Mouse (Mus musculus) retina, postnatal 1 day (tissue): ENCODE measurements around the gene Fntb.

Source experiments
- DNase-seq: peaks from one replicate; pipeline ENCODE4 v3.0.0-alpha.2; 2012

The Fntb gene

DNA sequence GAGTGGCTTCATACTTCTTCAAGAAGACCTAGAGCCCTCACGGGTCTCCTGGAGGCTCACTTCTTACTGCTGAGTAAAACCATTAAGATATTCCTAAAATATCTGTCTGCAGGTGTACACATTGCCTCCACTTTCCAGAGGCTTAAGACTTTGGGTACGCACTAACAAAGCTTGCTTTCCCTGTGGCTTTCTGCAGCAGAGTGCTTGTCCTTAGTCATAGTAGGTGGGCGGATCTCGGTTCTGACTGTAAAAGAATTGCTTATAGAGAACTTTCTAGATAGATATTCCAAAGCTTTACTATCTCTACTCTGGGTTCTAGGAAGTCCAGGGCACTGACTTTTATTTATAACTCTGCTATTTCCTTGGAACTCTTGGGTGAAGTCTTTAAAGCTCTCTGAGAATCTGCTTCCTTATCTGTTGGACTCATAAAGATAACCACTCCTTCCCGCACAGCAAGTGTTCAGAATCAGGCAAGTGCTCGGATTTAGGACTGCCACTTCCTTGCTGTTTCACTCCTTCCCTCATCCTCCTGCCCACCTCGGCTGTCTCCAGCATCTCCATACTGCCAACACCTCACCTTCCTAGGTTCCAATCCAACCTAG, 31.6 kb downstream of the Fntb start:
- no peak for DNase-seq

DNA sequence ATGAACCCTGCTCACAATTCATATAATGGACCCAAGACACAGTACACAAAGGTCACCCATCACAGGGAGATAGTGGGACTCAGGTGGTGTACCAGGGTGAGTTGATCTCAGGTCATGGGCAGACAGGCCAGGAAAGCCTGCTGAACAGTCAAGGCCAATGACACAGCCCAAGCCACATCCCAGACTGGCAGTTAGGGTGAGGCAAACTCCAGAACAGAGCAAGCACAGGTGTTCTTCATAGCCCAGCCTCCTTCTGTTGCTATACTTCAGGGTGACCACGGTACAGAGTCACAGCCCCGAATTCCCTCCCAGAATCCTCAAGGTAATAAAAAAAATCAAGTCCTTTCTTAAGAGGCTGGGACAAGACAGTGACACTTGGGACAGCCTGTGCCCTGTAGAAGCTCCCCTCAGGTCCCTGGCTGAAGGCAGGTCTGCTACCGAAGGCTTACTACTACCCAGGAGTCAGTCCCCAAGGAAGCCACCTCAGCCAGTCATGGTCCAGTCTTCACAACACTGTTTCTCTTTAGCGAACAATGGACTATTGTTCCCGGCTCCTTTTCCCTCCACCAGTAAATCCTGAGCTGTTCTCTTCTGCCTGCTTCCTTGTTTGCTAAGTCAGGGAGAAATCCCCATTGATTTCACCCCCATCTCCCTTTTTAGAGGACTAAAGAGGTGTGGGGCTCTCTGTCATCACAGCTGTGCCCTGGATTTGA, 32.8 kb downstream of the Fntb start:
- peak; percentile 32 for DNase-seq

DNA sequence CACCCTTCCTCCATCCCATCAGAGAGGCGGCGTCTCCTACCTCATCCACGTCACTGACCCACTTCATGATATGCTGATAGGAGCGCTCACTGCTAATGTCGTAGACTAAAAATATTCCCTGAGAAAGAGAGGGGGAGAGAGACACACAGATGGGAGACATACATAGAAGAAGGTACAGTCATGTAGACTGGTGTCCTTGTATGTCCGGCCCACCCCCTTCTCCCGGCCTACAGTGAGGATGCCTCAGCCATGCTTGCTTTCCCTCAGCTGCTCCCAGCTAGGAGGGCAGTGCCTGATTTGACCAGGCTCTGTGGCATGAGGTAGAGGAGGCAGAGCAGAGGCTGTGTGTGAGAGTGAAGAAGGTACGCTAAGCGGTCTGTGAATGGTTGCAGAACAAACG, 37.6 kb downstream of the Fntb start:
- DNase-seq, result no peak

DNA sequence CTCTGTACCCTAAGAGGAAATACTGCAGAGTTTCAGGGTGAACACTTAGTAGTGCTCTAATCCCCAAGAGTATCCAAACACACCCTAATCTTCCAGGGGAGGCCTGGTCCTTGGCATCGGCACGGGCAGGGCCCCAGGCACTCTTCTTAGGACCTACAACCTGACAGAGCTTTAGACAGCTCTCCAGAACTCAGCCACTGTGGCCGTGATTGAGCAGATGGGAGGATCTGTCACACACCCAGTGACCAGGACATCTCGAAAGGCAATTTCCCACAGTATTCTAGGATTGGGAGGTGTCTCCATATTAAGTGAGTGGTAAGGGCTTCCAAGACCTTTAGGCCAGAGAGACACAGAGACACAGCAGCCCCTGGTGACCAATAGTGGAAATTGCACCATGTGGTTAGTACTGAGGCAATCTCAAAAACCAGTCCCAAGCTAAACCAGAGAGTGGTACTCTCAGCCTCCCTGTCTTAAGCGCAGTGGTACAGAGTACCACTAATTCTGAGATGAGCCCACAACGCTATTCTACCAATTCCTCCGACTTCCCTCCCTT, 38.4 kb downstream of the Fntb start:
- DNase-seq, result peak; percentile 69

DNA sequence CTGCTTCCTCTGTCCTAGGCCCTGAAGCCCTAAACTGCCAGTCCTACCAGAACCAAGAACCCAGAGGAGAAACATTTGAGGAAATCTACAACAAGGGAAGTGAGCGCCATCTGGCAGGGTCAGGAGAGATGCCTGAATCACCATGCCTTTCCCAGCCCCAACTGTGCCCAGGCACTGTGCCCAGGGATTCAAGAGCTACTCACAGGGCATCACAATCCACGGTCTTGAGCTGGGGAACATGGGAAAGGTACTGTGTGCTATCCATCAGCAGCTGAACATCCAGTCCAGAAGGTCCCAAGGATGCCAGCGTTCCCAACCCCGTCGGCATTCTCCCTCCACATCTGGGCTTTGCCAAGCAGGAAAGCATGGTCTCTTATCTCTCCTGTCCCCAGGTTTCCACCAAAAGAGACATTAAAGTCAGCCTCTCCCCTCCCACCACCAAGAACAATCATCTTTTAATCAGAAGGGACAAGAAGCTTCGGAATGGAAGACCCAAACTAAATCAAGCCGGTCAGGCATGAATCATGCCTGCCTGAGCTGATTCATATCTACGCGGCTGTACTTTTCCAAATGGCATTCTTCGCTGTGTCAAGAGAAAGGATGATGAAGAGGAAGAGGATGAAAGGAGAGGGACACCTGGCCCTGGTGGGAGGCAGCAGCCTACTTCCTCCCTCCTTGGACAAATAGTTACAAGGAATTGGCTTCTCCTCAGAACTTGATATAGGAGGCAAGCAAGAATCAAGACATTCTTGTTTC, 39.8 kb downstream of the Fntb start:
- no peak for DNase-seq

DNA sequence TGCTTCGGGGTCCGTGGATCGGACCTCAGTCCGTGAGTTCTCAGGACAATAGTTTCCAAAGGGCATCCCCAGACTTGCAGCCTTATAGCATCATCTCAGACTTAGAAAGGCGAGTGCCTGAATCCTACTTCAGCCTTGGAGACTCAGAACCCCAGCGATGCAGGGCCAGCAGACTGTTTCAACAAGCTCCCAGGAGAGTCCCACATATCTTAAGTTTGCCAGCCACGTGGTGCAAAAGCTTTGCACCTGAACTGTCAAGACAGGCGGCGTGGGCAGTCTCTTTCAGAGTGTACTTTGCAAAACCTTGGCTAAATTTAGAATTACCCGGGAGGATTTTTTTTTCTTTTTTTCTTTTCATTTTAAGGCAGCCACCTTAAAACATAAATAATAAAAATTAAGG, 42.4 kb downstream of the Fntb start:
- no peak for DNase-seq

DNA sequence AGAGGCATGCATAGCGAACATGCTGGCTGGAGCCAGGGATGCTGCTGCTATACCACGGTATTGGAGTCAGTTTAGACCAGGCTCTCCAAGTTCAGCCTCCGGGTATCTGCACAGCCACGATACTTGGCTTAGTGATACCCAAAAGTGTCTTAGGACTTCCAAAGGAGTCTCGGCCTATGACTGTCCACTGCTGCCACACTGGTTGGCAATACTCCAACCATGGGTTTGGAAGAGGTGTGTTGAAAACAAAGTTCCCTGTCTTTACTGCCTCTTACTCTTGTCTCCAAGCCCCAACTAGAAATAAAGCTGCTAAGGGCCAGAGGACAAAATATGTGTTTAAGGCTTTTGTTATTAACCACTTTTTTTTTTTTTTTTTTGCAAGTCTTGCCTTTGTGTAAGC, 45.1 kb downstream of the Fntb start:
- DNase-seq, result no peak

DNA sequence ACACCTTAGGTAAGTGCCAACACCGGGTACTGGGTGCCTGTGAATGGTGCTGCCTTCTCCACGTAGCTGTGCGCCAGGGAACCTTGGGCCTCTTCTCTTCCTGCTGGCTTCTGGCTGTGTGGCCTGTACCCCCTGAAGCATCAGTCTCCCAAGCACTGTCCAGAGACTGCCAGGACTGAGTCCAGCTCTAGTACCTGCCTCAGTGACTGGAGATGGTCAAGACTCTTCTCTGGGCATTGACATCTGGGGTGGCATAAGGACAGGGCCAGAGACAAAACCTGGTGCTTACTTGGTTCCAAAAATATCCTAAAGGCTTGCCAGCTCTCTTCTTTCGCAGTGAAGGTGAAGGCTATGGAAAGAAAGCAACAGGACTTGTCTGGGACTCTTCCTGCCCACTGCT, 45.6 kb downstream of the Fntb start:
- DNase-seq, result no peak

DNA sequence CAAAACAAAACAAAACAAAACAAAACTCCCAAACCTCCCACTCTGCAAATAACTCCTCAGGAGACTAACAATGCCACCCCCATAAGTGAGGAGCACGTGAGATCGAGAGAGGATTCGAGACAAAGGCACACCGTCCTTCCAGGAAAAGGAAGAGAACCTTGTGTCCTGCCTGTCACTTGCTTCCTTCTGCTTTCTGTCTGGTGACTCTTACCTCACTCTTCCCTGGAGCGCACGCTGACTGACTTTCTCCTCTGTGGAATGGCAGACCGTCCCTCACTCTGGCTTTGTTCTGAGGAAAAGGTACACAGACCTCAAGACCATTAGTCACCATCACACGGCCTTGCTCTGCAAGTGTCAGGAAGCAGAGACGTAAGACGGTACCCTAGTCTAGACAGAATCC, 48.2 kb downstream of the Fntb start:
- DNase-seq, result no peak

DNA sequence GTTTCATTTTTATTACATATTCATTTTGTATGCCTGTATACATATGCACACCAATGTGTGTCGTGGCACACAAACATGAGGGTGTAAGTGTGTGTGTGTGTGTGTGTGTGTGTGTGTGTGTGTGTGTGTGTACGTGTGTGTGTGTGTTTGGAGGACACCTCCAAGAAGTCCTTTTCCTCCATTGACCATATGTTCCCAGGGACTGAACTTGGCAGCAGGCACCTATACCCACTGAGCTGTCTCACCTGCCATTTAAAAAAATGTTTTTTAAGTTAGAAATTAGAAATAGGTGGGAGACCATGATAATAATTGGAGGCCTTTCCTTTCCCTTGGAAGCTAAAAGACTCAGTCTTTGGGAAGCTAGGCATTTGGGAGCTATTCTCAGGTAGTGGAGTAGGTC, 48.7 kb downstream of the Fntb start:
- no peak for DNase-seq

DNA sequence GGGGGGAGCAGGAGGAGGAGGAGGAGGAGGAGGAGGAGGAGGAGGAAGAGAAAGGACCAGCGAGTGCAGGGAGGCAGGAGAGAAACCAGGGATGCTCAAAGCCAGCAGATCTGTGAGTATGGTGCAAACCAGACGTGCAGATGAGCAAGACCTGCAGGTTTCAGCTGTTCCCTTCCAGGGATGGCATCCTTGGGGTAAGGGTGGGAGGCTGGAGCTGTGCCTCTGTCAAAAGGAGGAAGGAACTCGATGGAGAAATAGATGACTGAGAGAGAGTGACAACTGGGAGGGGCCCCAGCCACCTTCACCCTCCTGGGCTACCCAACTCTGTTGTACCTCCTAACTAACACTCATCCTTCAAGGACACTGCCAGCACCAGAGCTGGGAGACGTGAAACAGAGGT, 51.3 kb downstream of the Fntb start:
- DNase-seq, result no peak

DNA sequence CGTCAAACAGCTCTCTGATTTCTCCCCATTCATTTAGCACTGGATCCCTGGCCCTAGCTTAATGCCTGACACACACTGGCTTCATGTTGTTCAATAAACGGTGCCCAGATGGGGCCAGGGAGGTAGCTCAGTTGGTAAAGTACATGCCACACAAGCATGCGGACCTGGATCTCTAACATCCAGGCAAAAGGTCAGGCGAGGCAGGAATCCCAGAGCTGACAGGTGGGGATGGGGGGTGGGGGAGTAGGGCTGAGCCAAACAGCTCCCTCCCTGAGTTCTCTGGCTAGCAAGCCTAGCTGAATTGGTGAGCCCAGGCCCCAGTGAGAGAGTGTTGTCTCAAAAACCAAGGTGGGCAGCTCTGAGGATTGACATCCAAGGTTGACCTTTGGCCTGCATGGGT, 51.8 kb downstream of the Fntb start:
- DNase-seq, result no peak

DNA sequence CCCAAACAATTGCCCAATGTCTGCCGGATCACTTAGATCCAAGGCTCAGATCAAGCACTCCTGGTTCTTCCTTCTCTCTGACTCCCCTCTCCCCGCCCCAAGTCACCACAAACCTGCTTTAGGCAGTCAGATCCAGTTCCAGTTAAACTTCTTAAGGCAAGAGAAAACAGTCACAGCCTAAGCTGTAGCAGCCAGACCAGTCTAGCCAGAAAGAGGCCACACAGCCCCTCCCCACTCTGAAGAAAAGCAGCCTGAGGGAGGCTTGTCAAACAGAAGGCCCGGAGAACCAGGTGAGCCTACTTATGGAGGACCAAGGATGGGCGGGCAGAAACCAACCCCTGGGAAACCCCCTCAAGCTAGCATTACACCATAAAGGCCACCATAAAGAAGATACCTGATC, 52.7 kb downstream of the Fntb start:
- peak; percentile 29 for DNase-seq

DNA sequence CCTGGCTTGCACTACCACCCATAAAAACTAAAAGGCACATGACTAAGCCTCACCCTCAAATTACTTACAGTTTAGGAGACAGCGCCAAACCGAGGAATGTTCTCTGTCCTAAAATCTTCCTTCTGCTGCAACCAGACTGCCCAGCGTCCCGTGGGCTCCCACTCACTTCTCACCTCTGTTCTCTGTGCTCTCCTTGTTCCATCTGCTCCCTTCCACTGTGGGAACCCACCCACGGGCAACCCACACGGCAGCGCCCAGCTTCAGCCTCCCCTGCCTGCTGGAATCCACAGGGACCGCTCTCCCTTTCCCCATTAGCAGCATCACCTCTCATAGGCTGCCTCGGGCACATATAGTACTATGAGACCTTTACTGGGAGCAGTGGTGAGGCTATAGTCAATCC, 53.5 kb downstream of the Fntb start:
- DNase-seq, result no peak

DNA sequence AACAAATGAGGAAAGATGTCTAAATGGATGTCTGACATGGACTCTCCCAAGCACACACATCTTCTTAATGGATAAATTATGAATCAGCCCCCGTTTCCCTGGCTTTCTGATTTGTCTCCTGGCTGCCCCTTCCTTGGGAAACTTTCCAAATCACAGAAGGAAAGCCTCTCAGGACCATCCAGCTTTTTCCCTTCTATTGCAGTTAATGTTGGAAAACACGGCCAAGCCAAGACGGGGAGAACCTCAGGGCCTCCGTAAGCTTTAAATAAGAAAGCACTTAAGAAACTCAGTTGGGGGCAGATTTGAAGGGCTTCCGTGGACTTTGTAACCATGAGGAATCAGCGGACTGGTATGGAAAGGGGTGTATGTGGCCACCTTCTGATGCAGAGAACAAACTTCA, 54.4 kb downstream of the Fntb start:
- DNase-seq, result no peak

DNA sequence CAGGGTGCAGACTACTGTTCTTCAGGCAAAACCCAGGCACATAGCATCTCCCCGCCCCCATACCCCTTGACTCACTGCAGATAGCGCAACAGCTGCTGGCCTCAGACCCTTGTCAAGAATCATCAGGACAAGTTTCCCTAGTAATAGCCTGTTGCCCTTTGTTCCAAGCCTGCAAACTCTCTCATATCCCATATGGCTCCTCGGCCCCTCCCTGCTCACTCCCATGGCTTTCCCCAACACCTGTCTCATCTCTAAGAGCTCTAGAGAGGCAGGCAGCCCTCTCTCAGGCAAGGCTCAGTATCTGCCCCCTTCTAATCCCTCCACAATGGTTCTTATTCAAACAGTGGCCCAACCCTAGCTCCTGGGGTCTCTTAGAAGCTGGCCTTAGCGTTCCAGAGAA, 55.2 kb downstream of the Fntb start:
- DNase-seq, result peak; percentile 46

DNA sequence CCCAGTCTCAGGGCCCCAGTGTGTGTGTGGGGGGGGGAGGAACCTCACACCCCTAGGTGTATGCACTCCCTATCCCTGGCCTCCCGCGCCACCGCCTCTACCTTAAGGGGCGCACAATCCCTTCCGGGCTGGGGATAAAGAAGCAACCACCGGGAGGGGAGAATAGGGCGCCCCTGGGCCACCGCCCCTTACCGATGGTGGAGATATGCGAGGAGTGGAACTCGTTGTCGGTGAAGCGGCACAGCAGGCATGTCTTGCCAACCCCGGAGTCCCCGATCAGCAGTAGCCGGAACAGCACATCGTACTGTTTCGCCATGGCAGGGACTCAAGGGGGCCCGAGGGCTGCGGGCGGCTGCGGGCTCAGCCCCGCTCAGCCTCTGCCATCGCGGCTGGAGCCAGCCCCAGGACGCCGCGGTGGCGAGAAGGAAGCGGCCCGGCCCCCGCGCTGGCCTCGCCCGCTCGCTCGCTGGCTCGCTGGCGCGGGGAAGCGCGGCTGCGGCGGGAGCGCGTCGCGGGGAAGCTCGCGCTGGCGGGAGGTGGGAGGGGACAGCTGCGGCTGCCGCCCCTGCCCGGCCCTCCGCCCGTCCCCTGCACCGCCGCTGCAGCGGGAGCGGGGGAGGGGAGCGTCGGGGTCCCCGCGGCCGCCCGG, 56.7 kb downstream of the Fntb start:
- peak; percentile 70 for DNase-seq

DNA sequence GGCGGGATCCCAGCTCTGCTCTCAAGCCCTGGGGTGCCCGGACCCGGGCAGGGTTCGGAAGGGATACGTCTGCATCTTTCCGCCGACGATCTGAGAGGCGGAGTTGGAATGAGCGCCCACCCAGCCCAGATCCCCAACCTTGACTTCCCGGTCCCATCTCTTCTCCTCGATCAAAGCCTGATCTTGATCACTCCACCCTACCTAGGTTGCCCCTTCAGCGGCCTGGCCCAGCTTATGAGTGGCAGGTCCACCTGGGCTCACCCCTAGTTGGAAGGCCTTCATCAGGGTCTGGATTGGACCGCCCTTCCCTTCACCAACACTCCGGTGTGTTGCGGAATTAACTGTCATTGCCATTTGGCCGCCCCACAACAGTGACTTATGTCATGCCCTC, 57.3 kb downstream of the Fntb start, which contains the start of gene Rab15:
Gene Rab15 (minus strand): TSS at position 258 of the 391 bp plus-strand sequence.
- no peak for DNase-seq

DNA sequence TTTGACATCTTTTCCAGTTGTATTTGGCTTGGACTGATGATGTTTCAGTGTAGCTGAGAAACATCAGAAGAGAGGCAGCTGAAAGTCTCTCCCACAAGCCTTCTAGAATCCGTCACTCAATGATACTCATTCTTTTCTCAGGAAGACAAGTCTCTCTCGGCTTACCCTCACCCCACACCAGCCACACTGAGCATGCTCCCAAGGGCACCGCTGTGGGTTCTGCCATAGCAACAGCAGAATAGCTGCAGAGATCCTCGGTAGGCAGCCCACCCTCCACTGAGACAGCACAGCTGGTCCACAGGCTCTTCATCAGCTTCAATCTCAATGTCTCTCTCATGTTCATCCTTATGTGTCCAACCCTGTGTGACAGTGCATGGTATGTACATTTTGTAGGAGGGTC, 59.9 kb downstream of the Fntb start:
- no peak for DNase-seq

DNA sequence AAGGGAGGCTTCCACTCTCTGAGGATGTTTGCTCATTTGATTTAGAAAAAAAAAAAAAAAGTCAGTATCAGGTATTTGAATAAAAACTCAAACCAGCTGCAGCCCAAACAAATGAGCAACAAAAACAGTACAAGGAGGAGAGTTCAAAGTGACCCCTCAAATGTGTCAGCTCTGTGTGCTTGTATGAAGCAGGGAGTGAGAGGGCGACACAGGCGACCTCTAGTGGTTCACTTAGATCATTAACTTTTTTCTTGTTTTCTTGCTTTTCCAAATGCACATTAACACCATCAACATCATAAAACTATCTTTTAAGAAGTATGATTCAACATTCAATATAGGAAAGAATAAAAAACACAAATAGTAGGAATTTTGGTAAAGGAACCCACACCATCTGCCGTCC, 67.3 kb downstream of the Fntb start:
- peak; percentile 67 for DNase-seq

DNA sequence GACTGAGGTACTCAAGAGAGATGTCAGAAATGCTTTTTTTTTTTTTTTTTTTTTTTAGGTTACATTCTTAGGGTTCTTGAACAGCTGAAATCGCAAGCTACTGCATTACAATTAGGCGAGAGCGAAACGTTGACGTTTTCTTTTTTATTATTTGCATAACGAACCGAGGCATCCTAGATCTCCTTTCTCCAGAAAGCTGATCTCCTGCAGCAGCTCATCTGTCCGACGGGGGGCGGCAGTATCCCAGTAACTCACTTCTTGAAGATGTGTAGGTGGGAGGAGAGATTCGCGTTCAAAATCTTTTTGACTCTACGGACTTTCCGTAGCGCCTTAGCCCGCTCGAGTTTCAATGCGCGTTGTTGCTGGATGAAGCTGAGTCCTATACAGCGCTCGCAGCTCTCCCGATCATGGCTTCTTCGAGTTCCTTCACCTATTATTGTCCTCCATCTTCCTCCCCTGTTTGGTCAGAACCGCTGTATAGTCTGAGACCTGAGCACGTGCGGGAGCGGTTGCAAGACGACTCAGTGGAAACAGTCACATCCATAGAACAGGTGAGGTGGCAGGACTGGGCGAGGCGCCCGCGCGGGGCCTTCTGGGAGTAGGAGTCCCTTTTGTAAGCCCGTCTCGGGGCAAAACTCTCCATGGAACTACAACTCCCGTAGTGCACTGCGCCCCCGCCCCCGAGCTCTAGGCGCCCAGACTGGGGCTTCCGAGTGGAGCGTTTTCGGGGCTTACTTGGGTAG, 71.9 kb downstream of the Fntb start:
- DNase-seq, result peak; percentile 98

DNA sequence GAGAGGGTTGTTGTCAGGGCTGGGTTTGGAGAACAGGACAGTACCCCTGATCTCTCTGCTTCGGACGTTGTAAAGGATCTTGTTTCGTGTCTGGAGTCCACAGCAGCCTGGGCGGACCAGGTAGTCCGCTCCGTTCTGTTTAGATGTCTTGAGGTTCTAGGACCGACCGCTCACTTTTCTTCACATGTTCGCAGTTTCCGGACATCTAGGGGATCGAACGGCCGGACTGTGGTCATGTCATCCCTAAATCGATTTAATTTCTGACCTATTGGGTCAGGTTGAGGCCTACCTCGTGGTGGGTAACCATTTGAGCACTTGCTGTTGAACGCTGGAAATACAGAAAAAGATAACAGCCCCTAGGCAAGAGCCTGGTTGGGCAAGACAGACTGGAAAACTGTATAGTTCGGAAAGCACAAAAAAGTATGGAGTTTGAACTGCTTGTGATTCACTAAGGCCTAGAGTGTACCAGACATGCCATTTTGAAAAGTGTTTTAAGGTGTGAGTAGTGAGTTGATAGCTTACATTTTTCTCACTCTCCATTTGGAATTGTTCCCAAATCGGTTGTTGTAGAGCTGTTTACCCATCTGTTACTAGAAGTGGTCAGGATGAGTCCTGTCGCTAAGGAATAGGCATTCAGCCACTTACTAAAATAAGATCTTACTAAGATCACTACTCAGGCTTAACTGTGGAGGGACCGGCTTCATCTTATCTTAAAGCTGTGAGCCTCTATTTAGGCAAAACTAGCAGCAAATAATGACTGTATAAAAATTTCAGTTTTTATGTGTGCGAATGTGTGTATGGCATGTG, 72.7 kb downstream of the Fntb start:
- no peak for DNase-seq
